Mouse (Mus musculus) intestine, embryonic 15.5 days (tissue): ENCODE measurements at regions not wholly inside any gene's neighbourhood (a gene's known extent, or its start where the extent isn't known, plus 50 kb on each side); places are given as distances from the start of the nearest gene placed in this dataset.

Experiments used
- ATAC-seq: fragments of 200-750 bp; cut with Nextera tagmentation; 2 replicates; pipeline ENCODE4 v1.8.0; 2017; ENCODE audit warnings: moderate TSS enrichment, moderate library complexity
- H3K27ac ChIP-seq: fragments of 300-500 bp; sonication (generic); 2 replicates; pipeline ENCODE4 v1.5.1; 2015; ENCODE audit warnings: mild to moderate bottlenecking, inconsistent platforms
- H3K27me3 ChIP-seq: fragments of 300-500 bp; sonication (generic); replicated peaks from 2 replicates; pipeline ENCODE4 v1.6.1; 2015; ENCODE audit warnings: inconsistent platforms
- H3K36me3 ChIP-seq: fragments of 300-500 bp; sonication (generic); 2 replicates; pipeline ENCODE4 v1.6.1; 2015; ENCODE audit warnings: inconsistent platforms
- H3K4me1 ChIP-seq: fragments of 300-500 bp; sonication (generic); replicated peaks from 2 replicates; pipeline ENCODE4 v1.6.1; 2015; ENCODE audit warnings: inconsistent platforms
- H3K4me2 ChIP-seq: fragments of 300-500 bp; sonication (generic); replicated peaks from 2 replicates; pipeline ENCODE4 v1.6.1; 2015; ENCODE audit warnings: mild to moderate bottlenecking, inconsistent platforms
- H3K4me3 ChIP-seq: fragments of 300-500 bp; sonication (generic); replicated peaks from 2 replicates; pipeline ENCODE4 v1.5.1; 2015; ENCODE audit warnings: inconsistent platforms
- H3K9ac ChIP-seq: fragments of 300-500 bp; sonication (generic); 2 replicates; pipeline ENCODE4 v1.6.1; 2015; ENCODE audit warnings: inconsistent platforms
- H3K9me3 ChIP-seq: fragments of 300-500 bp; sonication (generic); 2 replicates; pipeline ENCODE4 v1.6.1; 2016; ENCODE audit warnings: inconsistent platforms
- WGBS: fragments of 180-500 bp; shearing (Covaris S2); methylation state at CpG from one replicate; pipeline ENCODE4 v1.1.7; 2015; 5-methylcytosine and 5-hydroxymethylcytosine counted together

- Histone ChIP-seq H3K9me3 (no peaks in the 10 kb centered on the region), H3K36me3 (no peaks in the 10 kb centered on the region), H3K9ac (no peak overlapping the region), H3K27me3 (no peaks in the 10 kb centered on the region), H3K4me1 (no peaks in the 10 kb centered on the region), H3K27ac (no peak overlapping the region), H3K4me2 (no peak overlapping the region), H3K4me3 (no peak overlapping the region)
- WGBS: 85% methylated on average over 5 of the region's 5 CpGs
- no peak for ATAC-seq
Measured at GRCm38 (mm10) chr13:38281712-38282111, 63.2 kb upstream of the Bmp6 start.

DNA sequence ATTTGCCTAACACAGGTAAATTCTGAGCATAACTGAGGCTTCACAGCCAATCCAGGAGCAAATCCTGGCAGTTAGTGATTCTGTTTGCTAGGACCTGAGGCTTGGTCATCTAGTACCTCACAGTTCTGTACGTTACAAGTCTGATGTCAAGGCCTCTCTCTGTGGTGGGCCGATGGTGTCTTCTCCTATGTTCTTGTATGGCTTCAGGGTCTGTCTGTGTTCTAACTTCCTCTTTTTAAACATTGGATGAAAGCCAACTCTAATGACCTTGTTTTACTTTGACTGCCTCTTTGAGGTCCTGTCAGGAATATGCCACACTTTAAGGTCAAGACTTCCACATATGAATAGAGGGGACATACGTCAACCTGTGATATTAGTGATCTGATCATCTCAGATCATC lies 56.9 kb upstream of the Bmp6 start:
- Histone ChIP-seq H3K4me2 (no peak overlapping the region), H3K4me3 (no peak overlapping the region), H3K9me3 (no peaks in the 10 kb centered on the region), H3K9ac (no peak overlapping the region), H3K36me3 (no peaks in the 10 kb centered on the region), H3K27ac (no peak overlapping the region), H3K27me3 (no peaks in the 10 kb centered on the region), H3K4me1 (peaks cover 7% of the 10 kb centered on the region)
- 73% methylated on average over 3 of the region's 3 CpGs for WGBS
- no peak for ATAC-seq

DNA sequence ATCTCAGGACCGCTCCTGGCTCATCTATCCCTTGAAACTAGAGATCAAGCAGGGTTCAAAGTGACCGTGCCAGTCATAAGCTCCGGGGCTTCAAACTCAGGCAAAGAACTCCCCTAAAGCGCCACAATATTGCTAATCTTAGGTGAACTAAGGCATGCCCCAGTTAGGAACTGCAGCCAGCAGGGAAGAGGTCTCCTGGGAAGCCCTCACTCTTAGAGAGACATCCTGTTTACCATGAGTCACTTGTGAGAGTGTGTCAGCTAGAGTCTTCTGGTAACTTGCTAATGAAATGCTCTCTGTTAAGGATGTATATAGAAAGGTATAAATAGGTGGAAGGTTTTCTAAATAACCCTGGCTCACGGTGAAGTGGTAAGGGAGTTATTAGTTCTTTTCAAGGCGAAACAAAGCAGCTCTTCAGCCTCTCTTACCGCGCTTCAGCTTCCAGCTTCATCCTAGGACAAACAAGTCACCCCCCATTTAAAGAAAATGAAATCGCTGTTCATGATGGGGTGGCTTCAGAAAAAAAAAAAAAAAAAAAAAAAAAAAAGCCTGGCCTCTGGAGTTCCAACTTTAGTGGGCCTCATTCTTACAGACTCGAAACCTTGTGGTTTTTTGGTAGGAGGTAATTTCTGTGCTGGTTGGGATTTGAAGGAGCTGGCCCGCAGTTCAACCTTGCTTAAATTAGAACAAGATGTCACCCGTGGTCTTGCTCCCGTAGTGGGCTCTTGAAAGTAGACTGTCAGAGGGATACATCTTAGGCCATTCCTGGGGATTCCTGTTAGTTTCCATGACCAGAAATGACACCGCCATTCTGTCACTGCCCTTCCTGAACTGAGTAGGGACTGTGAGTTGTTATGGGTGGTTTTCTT lies 56.1 kb upstream of the Bmp6 start:
- no peaks in the 10 kb centered on the region for H3K27me3 ChIP-seq
- 75% methylated on average over 14 of the region's 14 CpGs for WGBS
- H3K27ac ChIP-seq: no peak overlapping the region
- no peaks in the 10 kb centered on the region for H3K36me3 ChIP-seq
- no peak overlapping the region for H3K4me3 ChIP-seq
- H3K4me2 ChIP-seq: no peak overlapping the region
- no peak for ATAC-seq
- peaks cover 7% of the 10 kb centered on the region for H3K4me1 ChIP-seq
- no peaks in the 10 kb centered on the region for H3K9me3 ChIP-seq
- no peak overlapping the region for H3K9ac ChIP-seq

- H3K4me1 ChIP-seq: peaks cover 7% of the 10 kb centered on the region
- 26% methylated on average over 21 of the region's 21 CpGs for WGBS
Measured at GRCm38 (mm10) chr13:38290287-38290941, 54.5 kb upstream of the Bmp6 start.

DNA sequence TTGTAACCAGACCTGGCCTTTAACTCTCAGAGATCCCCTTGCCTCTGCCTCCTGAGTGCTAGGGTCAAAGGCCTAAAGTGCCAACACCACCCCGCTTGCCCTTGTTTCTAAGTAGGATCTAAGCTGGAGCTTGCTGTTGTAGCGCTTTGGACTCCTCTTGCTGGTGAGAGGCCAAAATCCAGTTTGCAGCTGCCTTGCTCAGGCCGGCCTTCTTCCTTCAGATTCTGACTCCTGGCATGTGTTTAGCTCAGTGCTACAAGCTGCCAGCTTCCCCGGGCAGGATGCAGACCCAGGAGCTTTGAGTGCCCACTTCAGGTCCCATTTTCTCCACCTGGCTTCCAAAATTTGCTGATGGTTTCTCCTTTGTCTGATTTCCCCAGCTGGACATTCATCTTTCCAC lies 53.4 kb upstream of the Bmp6 start:
- Histone ChIP-seq H3K9me3 (no peaks in the 10 kb centered on the region), H3K4me3 (no peak overlapping the region)
- 80% methylated on average over 4 of the region's 4 CpGs for WGBS

More at GRCm38 (mm10) chr13:38290287-38290941, 54.5 kb upstream of the Bmp6 start:
- Histone ChIP-seq H3K9me3 (no peaks in the 10 kb centered on the region), H3K4me2 (peak overlapping the region; percentile 35), H3K4me3 (no peak overlapping the region), H3K27me3 (no peaks in the 10 kb centered on the region), H3K36me3 (no peaks in the 10 kb centered on the region), H3K27ac (peak overlapping the region; percentile 32; the same call in 1 of the 2 replicates), H3K9ac (no peak overlapping the region)
- ATAC-seq: peak; percentile 79

More for the DNA sequence above, 53.4 kb upstream of the Bmp6 start:
- no peak for ATAC-seq
- H3K4me1 ChIP-seq: peaks cover 12% of the 10 kb centered on the region
- no peak overlapping the region for H3K9ac ChIP-seq
- H3K36me3 ChIP-seq: no peaks in the 10 kb centered on the region
- no peaks in the 10 kb centered on the region for H3K27me3 ChIP-seq
- no peak overlapping the region for H3K27ac ChIP-seq
- H3K4me2 ChIP-seq: no peak overlapping the region
